13 mouse cellular contexts compared by ENCODE assay signal in the genomic region with DNA sequence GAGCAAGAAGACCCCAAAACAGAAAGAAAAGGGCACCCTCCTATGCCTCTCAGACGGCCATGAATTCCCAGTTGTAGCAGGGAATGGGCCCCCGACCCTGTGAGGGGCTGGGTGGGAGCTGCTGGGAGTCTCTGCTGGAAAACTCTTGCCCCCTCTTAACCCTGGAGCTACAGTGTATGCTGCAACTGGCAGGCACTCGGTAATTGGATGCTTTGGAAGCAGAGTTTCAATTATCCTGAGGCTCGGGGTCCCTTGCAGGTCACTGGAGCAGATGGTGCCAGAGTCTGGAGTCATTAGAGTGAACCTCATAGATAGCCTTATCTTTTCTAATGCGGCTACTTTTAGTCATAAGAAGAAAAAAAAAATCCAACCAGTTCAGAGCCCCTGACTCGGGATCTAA. TPM values are rescaled to one million over a fixed set of nuclear protein-coding genes. Genes with fewer than 3 reads are reported as not detected.
A peak's percentile ranks its signal among the peaks of the same experiment; 100 is the strongest.
DNase-seq lines count a peak whose midpoint lies in the region; ATAC-seq and TF ChIP-seq lines count a peak whose summit lies in the region.
"Had no signal": no experiment of that assay in that cellular context is flagged by ENCODE, and none has a peak within 500 bp of the region (broad histone marks: within the 10 kb centered on the region; RNA-seq: fewer than 3 reads in every experiment).

No protein-coding gene starts in this region.

- H3K9ac ChIP-seq in forebrain, postnatal 0 days, result no peak overlapping the region
- H3K9ac ChIP-seq in midbrain, postnatal 0 days (replicated peaks; ENCODE audit: low read length, poor library complexity, severe bottlenecking), result no peak overlapping the region
- H3K9ac ChIP-seq in intestine, embryonic 15.5 days, result no peak overlapping the region
- H3K9ac ChIP-seq in neural tube, embryonic 15.5 days (replicated peaks), result no peak overlapping the region
- H3K9ac ChIP-seq: liver, embryonic 13.5 days had no signal

- no peak overlapping the region; the same call in 1 of the 2 replicates for H3K4me3 ChIP-seq in forebrain, embryonic 10.5 days
- no peak overlapping the region for H3K4me3 ChIP-seq in forebrain, postnatal 0 days (ENCODE audit: low read depth, low read length)
- H3K4me3 ChIP-seq in midbrain, embryonic 10.5 days, result no peak overlapping the region
- no peak overlapping the region for H3K4me3 ChIP-seq in midbrain, postnatal 0 days (ENCODE audit: low read depth, low read length)
- H3K4me3 ChIP-seq in intestine, embryonic 15.5 days (replicated peaks), result no peak overlapping the region
- no peak overlapping the region for H3K4me3 ChIP-seq in neural tube, embryonic 15.5 days (replicated peaks)
- H3K4me3 ChIP-seq: liver, embryonic 13.5 days had no signal

- H3K4me1 ChIP-seq in forebrain, embryonic 10.5 days, result peaks cover 60% of the 10 kb centered on the region
- H3K4me1 ChIP-seq in forebrain, postnatal 0 days (ENCODE audit: insufficient read depth), result no peaks in the 10 kb centered on the region
- peaks cover 53% of the 10 kb centered on the region for H3K4me1 ChIP-seq in midbrain, embryonic 10.5 days
- H3K4me1 ChIP-seq in midbrain, postnatal 0 days (ENCODE audit: insufficient read depth, low read length), result no peaks in the 10 kb centered on the region
- 0 out of 2 replicates have a peak, but pooled peaks cover 2% of the 10 kb centered on the region for H3K4me1 ChIP-seq in intestine, embryonic 15.5 days (replicated peaks)
- H3K4me1 ChIP-seq in neural tube, embryonic 15.5 days, result peaks cover 10% of the 10 kb centered on the region

- no peak; the same call in 1 of the 2 replicates for ATAC-seq in forebrain, postnatal 0 days
- ATAC-seq in midbrain, postnatal 0 days (ENCODE audit: low FRiP score), result no peak
- ATAC-seq in intestine, embryonic 15.5 days, result peak; percentile 69
- peak; percentile 25; the same call in 1 of the 2 replicates for ATAC-seq in neural tube, embryonic 15.5 days (ENCODE audit: low FRiP score)
- ATAC-seq in CD4-positive, CD25-positive, alpha-beta regulatory T cell, adult 4 months, result no peak

- no peaks in the 10 kb centered on the region for H3K27me3 ChIP-seq in forebrain, embryonic 10.5 days (ENCODE audit: poor library complexity, severe bottlenecking)
- no peaks in the 10 kb centered on the region for H3K27me3 ChIP-seq in forebrain, postnatal 0 days (ENCODE audit: insufficient read depth, low read length)
- H3K27me3 ChIP-seq in midbrain, embryonic 10.5 days (ENCODE audit: low read depth, poor library complexity, severe bottlenecking), result no peaks in the 10 kb centered on the region
- no peaks in the 10 kb centered on the region for H3K27me3 ChIP-seq in midbrain, postnatal 0 days (ENCODE audit: insufficient read depth, low read length)
- H3K27me3 ChIP-seq in intestine, embryonic 15.5 days (replicated peaks), result no peaks in the 10 kb centered on the region
- H3K27me3 ChIP-seq in neural tube, embryonic 15.5 days (replicated peaks), result no peaks in the 10 kb centered on the region
- H3K27me3 ChIP-seq: liver, embryonic 13.5 days had no signal

- no peaks in the 10 kb centered on the region for H3K9me3 ChIP-seq in forebrain, embryonic 10.5 days
- H3K9me3 ChIP-seq in forebrain, postnatal 0 days (ENCODE audit: low read length), result no peaks in the 10 kb centered on the region
- H3K9me3 ChIP-seq in midbrain, embryonic 10.5 days (replicated peaks), result no peaks in the 10 kb centered on the region
- no peaks in the 10 kb centered on the region for H3K9me3 ChIP-seq in midbrain, postnatal 0 days (ENCODE audit: low read length)
- H3K9me3 ChIP-seq in intestine, embryonic 15.5 days, result no peaks in the 10 kb centered on the region
- no peaks in the 10 kb centered on the region for H3K9me3 ChIP-seq in neural tube, embryonic 15.5 days (replicated peaks)
- H3K9me3 ChIP-seq: liver, embryonic 13.5 days had no signal

- peak; percentile 33 for DNase-seq in forebrain, embryonic 10.5 days (ENCODE audit: extremely low spot score, low spot score)
- no peak for DNase-seq in forebrain, postnatal 0 days
- DNase-seq in midbrain, embryonic 10.5 days (ENCODE audit: low spot score), result no peak
- DNase-seq in midbrain, postnatal 0 days (ENCODE audit: low spot score), result no peak
- no peak for DNase-seq in cerebellum, postnatal 14 days
- DNase-seq: adrenal gland, postnatal 25 days; cerebellum, adult 9-10 months; liver, embryonic 13.5 days; right cerebral cortex, postnatal 14 days had no signal

- peaks cover 87% of the 10 kb centered on the region for H3K36me3 ChIP-seq in forebrain, embryonic 10.5 days (replicated peaks)
- no peaks in the 10 kb centered on the region for H3K36me3 ChIP-seq in forebrain, postnatal 0 days (ENCODE audit: insufficient read depth)
- H3K36me3 ChIP-seq in midbrain, embryonic 10.5 days, result peaks cover 91% of the 10 kb centered on the region
- no peaks in the 10 kb centered on the region for H3K36me3 ChIP-seq in midbrain, postnatal 0 days (ENCODE audit: insufficient read depth, low read length)
- peaks cover 3% of the 10 kb centered on the region; the same call in 1 of the 2 replicates for H3K36me3 ChIP-seq in intestine, embryonic 15.5 days
- no peaks in the 10 kb centered on the region for H3K36me3 ChIP-seq in neural tube, embryonic 15.5 days
- H3K36me3 ChIP-seq: liver, embryonic 13.5 days had no signal

- TF ChIP-seq CTCF in forebrain, postnatal 0 days (IDR thresholded peaks at IDR 0.05; ENCODE audit: low read depth), result no peak
- no peak for TF ChIP-seq CTCF in midbrain, postnatal 0 days (IDR thresholded peaks at IDR 0.05)

- WGBS in forebrain, embryonic 10.5 days, result 15% methylated on average over 6 of the region's 6 CpGs
- 26% methylated on average over 6 of the region's 6 CpGs for WGBS in forebrain, postnatal 0 days
- WGBS in midbrain, embryonic 10.5 days, result 40% methylated on average over 6 of the region's 6 CpGs
- whole genome bisulfite sequencing in midbrain, postnatal 0 days, result 22% methylated on average over 6 of the region's 6 CpGs
- 33% methylated on average over 6 of the region's 6 CpGs for WGBS in intestine, embryonic 15.5 days
- WGBS in neural tube, embryonic 15.5 days, result 15% methylated on average over 6 of the region's 6 CpGs

- no peak overlapping the region for H3K4me2 ChIP-seq in forebrain, postnatal 0 days (ENCODE audit: low read depth)
- H3K4me2 ChIP-seq in midbrain, postnatal 0 days (ENCODE audit: low read depth, low read length, poor library complexity, severe bottlenecking), result no peak overlapping the region
- no peak overlapping the region for H3K4me2 ChIP-seq in intestine, embryonic 15.5 days (replicated peaks)
- H3K4me2 ChIP-seq in neural tube, embryonic 15.5 days, result 0 out of 2 replicates have a peak overlapping the region, but pooled peaks have one; percentile 9
- H3K4me2 ChIP-seq: liver, embryonic 13.5 days had no signal

- H3K27ac ChIP-seq in forebrain, embryonic 10.5 days, result peak overlapping the region; percentile 72
- H3K27ac ChIP-seq in forebrain, postnatal 0 days (ENCODE audit: low read depth, low read length), result no peak overlapping the region
- H3K27ac ChIP-seq in midbrain, embryonic 10.5 days (replicated peaks), result peak overlapping the region; percentile 39; the same call in 1 of the 2 replicates
- no peak overlapping the region for H3K27ac ChIP-seq in midbrain, postnatal 0 days (ENCODE audit: low read depth, low read length)
- H3K27ac ChIP-seq in intestine, embryonic 15.5 days, result no peak overlapping the region
- no peak overlapping the region for H3K27ac ChIP-seq in neural tube, embryonic 15.5 days (replicated peaks)
- H3K27ac ChIP-seq: liver, embryonic 13.5 days had no signal

RNA-seq across cellular contexts. Expression of a gene that starts 11.3 kb away (rescaled TPM):
- polyA plus RNA-seq in forebrain, embryonic 10.5 days (2016; fragmentation: Nextera tagmentation; extraction: Ambion mirVana), result 34.8 and 36.9 TPM in 2 replicates
- 1.3 and 1.8 TPM in 2 replicates for total RNA-seq in forebrain, postnatal 0 days (2014; rRNA removed)
- 2.3 and 4.5 TPM in 2 replicates for polyA plus RNA-seq in forebrain, postnatal 0 days (2015; fragmentation: Nextera tagmentation; extraction: Ambion mirVana)
- polyA plus RNA-seq in midbrain, embryonic 10.5 days (2016; fragmentation: Nextera tagmentation; extraction: Ambion mirVana), result 40.3 and 41.3 TPM in 2 replicates
- 2.2 and 4.4 TPM in 2 replicates for total RNA-seq in midbrain, postnatal 0 days (2014; rRNA removed)
- 3.1 and 3.2 TPM in 2 replicates for polyA plus RNA-seq in midbrain, postnatal 0 days (2015; fragmentation: Nextera tagmentation; extraction: Ambion mirVana)
- 15.9 and 16.6 TPM in 2 replicates for polyA plus RNA-seq in intestine, embryonic 15.5 days (2015; fragmentation: Nextera tagmentation; extraction: Ambion mirVana)
- 11.0 and 14.2 TPM in 2 replicates for polyA plus RNA-seq in neural tube, embryonic 15.5 days (2015; fragmentation: Nextera tagmentation; extraction: Ambion mirVana)
- under 1 TPM in 1 of 2 experiments, not detected in 1; 0.24 TPM for polyA plus RNA-seq in CD4-positive, CD25-positive, alpha-beta regulatory T cell, adult 4 months (2017; shearing (Covaris generic))

RNA-seq across cellular contexts. Expression of a gene that starts 47.0 kb away (rescaled TPM):
- polyA plus RNA-seq in forebrain, embryonic 10.5 days (2016; fragmentation: Nextera tagmentation; extraction: Ambion mirVana), result 10.7 and 11.2 TPM in 2 replicates
- 0.76 and 1.5 TPM in 2 replicates for total RNA-seq in forebrain, postnatal 0 days (2014; rRNA removed)
- polyA plus RNA-seq in forebrain, postnatal 0 days (2015; fragmentation: Nextera tagmentation; extraction: Ambion mirVana), result 1.2 and 1.8 TPM in 2 replicates
- polyA plus RNA-seq in midbrain, embryonic 10.5 days (2016; fragmentation: Nextera tagmentation; extraction: Ambion mirVana), result 12.1 and 14.2 TPM in 2 replicates
- total RNA-seq in midbrain, postnatal 0 days (2014; rRNA removed), result 0.27 and 0.85 TPM in 2 replicates
- 1.6 and 2.3 TPM in 2 replicates for polyA plus RNA-seq in midbrain, postnatal 0 days (2015; fragmentation: Nextera tagmentation; extraction: Ambion mirVana)
- polyA plus RNA-seq in intestine, embryonic 15.5 days (2015; fragmentation: Nextera tagmentation; extraction: Ambion mirVana), result 4.4 and 5.4 TPM in 2 replicates
- 2.7 and 3.5 TPM in 2 replicates for polyA plus RNA-seq in neural tube, embryonic 15.5 days (2015; fragmentation: Nextera tagmentation; extraction: Ambion mirVana)
- polyA plus RNA-seq in CD4-positive, CD25-positive, alpha-beta regulatory T cell, adult 4 months (2017; shearing (Covaris generic)), result not detected
- total RNA-seq: megakaryocyte-erythroid progenitor cell, adult 5-6 weeks had no signal

Comparison
In these comparisons a context has a peak if more than half of its experiments do, and no peak if none do; other contexts are left out.
1. H3K27ac ChIP-seq: peak in forebrain, embryonic 10.5 days (single experiment) and midbrain, embryonic 10.5 days (single experiment); none in forebrain, postnatal 0 days (single experiment), midbrain, postnatal 0 days (single experiment), intestine, embryonic 15.5 days (single experiment) and neural tube, embryonic 15.5 days (single experiment).
2. ATAC-seq: peak in intestine, embryonic 15.5 days (single experiment) and neural tube, embryonic 15.5 days (single experiment); none in forebrain, postnatal 0 days (single experiment), midbrain, postnatal 0 days (single experiment) and CD4-positive, CD25-positive, alpha-beta regulatory T cell, adult 4 months (single experiment).